Mouse (Mus musculus) G1E (cell line): ENCODE data around the gene Pds5b.

Experiments
- CTCF ChIP-seq: IDR thresholded peaks from 2 replicates; pipeline ENCODE4 v1.5.1; 2012; ENCODE audit warnings: low read depth, low read length, inconsistent platforms, mixed read lengths
- GATA1 ChIP-seq: IDR thresholded peaks from 2 replicates; pipeline ENCODE4 v1.6.1; 2012; ENCODE audit warnings: borderline replicate concordance, low read length, inconsistent platforms, mixed read lengths
- GATA2 ChIP-seq: IDR thresholded peaks from 2 replicates; pipeline ENCODE4 v1.6.1; 2012; ENCODE audit warnings: low read depth, low read length, inconsistent platforms, borderline replicate concordance
- POLR2AphosphoS5 ChIP-seq: IDR thresholded peaks from 2 replicates; pipeline ENCODE4 v1.6.1; 2012; ENCODE audit warnings: low read depth, low read length, inconsistent platforms; ENCODE audit not compliant: insufficient replicate concordance
- TAL1 ChIP-seq: conservative IDR thresholded peaks from 2 replicates; pipeline ENCODE4 v1.6.1; 2012; ENCODE audit warnings: low read depth, low read length, inconsistent platforms, mixed read lengths

DNA sequence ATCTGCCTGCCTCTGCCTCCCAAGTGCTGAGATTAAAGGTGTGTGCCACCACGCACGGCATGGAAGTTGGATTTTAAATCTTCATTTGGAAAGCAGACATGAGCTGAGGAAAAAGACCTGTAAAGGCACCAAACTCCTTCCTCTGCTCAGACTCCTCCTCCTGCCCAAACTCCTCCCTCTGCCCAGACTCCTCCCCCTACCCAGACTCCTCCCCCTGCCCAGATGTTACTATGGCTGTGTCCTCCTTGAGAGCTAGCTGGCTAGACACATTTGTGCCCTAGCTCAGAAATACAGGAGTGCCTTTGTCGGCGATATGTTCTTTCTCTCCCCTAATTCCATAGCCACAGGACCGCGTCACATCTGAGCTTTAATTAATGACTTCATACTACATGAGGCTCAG lies 172.4 kb downstream of the Pds5b start:
- TF ChIP-seq POLR2AphosphoS5 = no peak
- TF ChIP-seq CTCF = no peak
- TF ChIP-seq TAL1 = no peak
- no peak for TF ChIP-seq GATA1
- TF ChIP-seq GATA2 = no peak
